Mouse (Mus musculus): ENCODE results near the gene Diaph2.

The Diaph2 gene

GRCm38 (mm10) chrX:129749571-129750061, at the start of gene Diaph2:
Gene Diaph2, plus strand, starts transcription at chrX:129749742.
- DNase-seq (ENCODE audit: low spot score in 2 of 2): peak; percentile 61 to 63

GRCm38 (mm10) chrX:129701634-129702312, 47.8 kb upstream of the Diaph2 start:
- DNase-seq (ENCODE audit: low spot score in 2 of 2): no peak

- no peak for DNase-seq (ENCODE audit: low spot score in 2 of 2)
Observed at GRCm38 (mm10) chrX:129709656-129710055, 39.9 kb upstream of the Diaph2 start.

GRCm38 (mm10) chrX:129728717-129729220, 20.8 kb upstream of the Diaph2 start:
- no peak for DNase-seq (ENCODE audit: low spot score in 2 of 2)

- DNase-seq (ENCODE audit: low spot score in 2 of 2): no peak
Observed at GRCm38 (mm10) chrX:129736562-129736961, 13.0 kb upstream of the Diaph2 start.

- no peak for DNase-seq (ENCODE audit: low spot score in 2 of 2)
Observed at GRCm38 (mm10) chrX:129739226-129739625, 10.3 kb upstream of the Diaph2 start.

- no peak for DNase-seq (ENCODE audit: low spot score in 2 of 2)
Observed at GRCm38 (mm10) chrX:129742981-129743380, 6.6 kb upstream of the Diaph2 start.

- DNase-seq (ENCODE audit: low spot score in 2 of 2): no peak
Observed at GRCm38 (mm10) chrX:129745976-129746375, 3.6 kb upstream of the Diaph2 start.

- no peak for DNase-seq (ENCODE audit: low spot score in 2 of 2)
Observed at GRCm38 (mm10) chrX:129749102-129749501, 440 bp upstream of the Diaph2 start.

GRCm38 (mm10) chrX:129750094-129750569, 590 bp downstream of the Diaph2 start:
- no peak for DNase-seq (ENCODE audit: low spot score in 2 of 2)

GRCm38 (mm10) chrX:129750606-129751005, 1.1 kb downstream of the Diaph2 start:
- DNase-seq (ENCODE audit: low spot score in 2 of 2): no peak

GRCm38 (mm10) chrX:129756606-129757005, 7.1 kb downstream of the Diaph2 start:
- DNase-seq (ENCODE audit: low spot score in 2 of 2): no peak

- DNase-seq (ENCODE audit: low spot score in 2 of 2): no peak
Observed at GRCm38 (mm10) chrX:129762649-129763048, 13.1 kb downstream of the Diaph2 start.

- DNase-seq (ENCODE audit: low spot score in 2 of 2): no peak
Observed at GRCm38 (mm10) chrX:129765378-129765777, 15.8 kb downstream of the Diaph2 start.

- DNase-seq (ENCODE audit: low spot score in 2 of 2): no peak
Observed at GRCm38 (mm10) chrX:129766811-129767210, 17.3 kb downstream of the Diaph2 start.

GRCm38 (mm10) chrX:129770625-129771024, 21.1 kb downstream of the Diaph2 start:
- DNase-seq (ENCODE audit: low spot score in 2 of 2): no peak

GRCm38 (mm10) chrX:129773556-129774255, 24.2 kb downstream of the Diaph2 start:
- no peak for DNase-seq (ENCODE audit: low spot score in 2 of 2)

GRCm38 (mm10) chrX:129774478-129774877, 24.9 kb downstream of the Diaph2 start:
- no peak for DNase-seq (ENCODE audit: low spot score in 2 of 2)

GRCm38 (mm10) chrX:129776761-129777160, 27.2 kb downstream of the Diaph2 start:
- no peak for DNase-seq (ENCODE audit: low spot score in 2 of 2)

GRCm38 (mm10) chrX:129777404-129777962, 27.9 kb downstream of the Diaph2 start:
- no peak for DNase-seq (ENCODE audit: low spot score in 2 of 2)

GRCm38 (mm10) chrX:129781844-129782243, 32.3 kb downstream of the Diaph2 start:
- no peak for DNase-seq (ENCODE audit: low spot score in 2 of 2)

GRCm38 (mm10) chrX:129784062-129784461, 34.5 kb downstream of the Diaph2 start:
- no peak for DNase-seq (ENCODE audit: low spot score in 2 of 2)

All from frontal cortex, postnatal 10 days (tissue).